12 mouse cellular contexts compared by ENCODE assay signal in the genomic region with DNA sequence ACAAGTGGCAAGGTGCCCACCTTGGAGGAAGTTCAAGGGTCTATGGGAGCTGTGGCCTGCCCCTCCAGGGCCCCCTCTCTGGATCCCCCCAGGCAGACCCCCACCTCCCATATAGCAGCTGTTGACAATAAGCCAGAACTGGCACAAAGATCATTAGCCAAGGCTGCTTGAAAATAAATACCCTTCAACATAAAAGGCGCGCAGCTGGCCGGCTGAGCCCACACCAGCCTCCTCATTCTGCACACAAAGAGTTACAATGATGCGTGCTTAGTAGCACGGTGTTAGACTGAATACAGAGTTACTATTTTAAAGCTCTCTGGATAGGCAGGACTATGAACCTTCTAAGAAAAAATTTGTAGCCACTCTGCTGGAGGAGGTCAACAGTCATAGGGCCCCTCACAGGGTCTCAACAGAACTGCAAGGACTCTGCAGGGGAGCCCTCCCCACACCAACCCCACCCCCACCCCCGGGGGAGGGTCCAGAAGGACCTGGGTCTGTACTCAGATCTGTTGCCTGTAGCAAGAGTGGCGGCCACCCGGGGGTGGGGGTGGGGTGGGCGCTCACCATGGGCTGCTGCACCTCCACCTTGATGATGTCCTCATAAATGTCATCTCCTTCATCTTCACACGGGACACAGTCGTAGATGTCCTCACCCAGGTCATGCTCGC. TPM values are rescaled to one million over a fixed set of nuclear protein-coding genes. Genes with fewer than 3 reads are reported as not detected.
A peak's percentile ranks its signal among the peaks of the same experiment; 100 is the strongest.
DNase-seq lines count a peak whose midpoint lies in the region; ATAC-seq and TF ChIP-seq lines count a peak whose summit lies in the region.
"Had no signal": no experiment of that assay in that cellular context is flagged by ENCODE, and none has a peak within 500 bp of the region (broad histone marks: within the 10 kb centered on the region; RNA-seq: fewer than 3 reads in every experiment).

No protein-coding gene starts in this region.

- H3K27me3 ChIP-seq in forebrain, embryonic 16.5 days (replicated peaks; ENCODE audit: control insufficient read depth, insufficient read depth, low read length) = no peaks in the 10 kb centered on the region
- no peaks in the 10 kb centered on the region for H3K27me3 ChIP-seq in limb, embryonic 13.5 days
- H3K27me3 ChIP-seq in neural tube, embryonic 15.5 days (replicated peaks) = no peaks in the 10 kb centered on the region
- no peaks in the 10 kb centered on the region for H3K27me3 ChIP-seq in liver, postnatal 0 days (ENCODE audit: insufficient read depth, low read length)
- H3K27me3 ChIP-seq: kidney, embryonic 15.5 days; Patski had no signal

- no peak for TF ChIP-seq EP300 in liver, postnatal 0 days (IDR thresholded peaks at IDR 0.05; ENCODE audit: low read depth)

- peak; percentile 91 for ATAC-seq in forebrain, embryonic 16.5 days
- ATAC-seq in limb, embryonic 13.5 days (ENCODE audit: low FRiP score, low read depth) = peak; percentile 75
- ATAC-seq in neural tube, embryonic 15.5 days (ENCODE audit: low FRiP score) = peak; percentile 58
- no peak for ATAC-seq in liver, postnatal 0 days
- ATAC-seq: CD4-positive, CD25-positive, alpha-beta regulatory T cell, adult 4 months; Patski had no signal

- peak; percentile 67 for DNase-seq in retina, postnatal 1 day
- no peak for DNase-seq in retina, embryonic 14.5 days (ENCODE audit: low spot score)
- DNase-seq in thymus, postnatal 0 days (ENCODE audit: low spot score) = no peak
- no peak for DNase-seq in right cerebral cortex, adult 18-20 months
- DNase-seq in liver, postnatal 0 days = no peak
- DNase-seq: lung, adult 2 months had no signal

- H3K4me1 ChIP-seq in forebrain, embryonic 16.5 days (replicated peaks; ENCODE audit: control insufficient read depth, insufficient read depth, low read length) = peaks cover 27% of the 10 kb centered on the region
- H3K4me1 ChIP-seq in limb, embryonic 13.5 days = peaks cover 32% of the 10 kb centered on the region
- peaks cover 24% of the 10 kb centered on the region for H3K4me1 ChIP-seq in neural tube, embryonic 15.5 days
- H3K4me1 ChIP-seq in liver, postnatal 0 days (ENCODE audit: insufficient read depth) = 0 out of 2 replicates have a peak, but pooled peaks cover 4% of the 10 kb centered on the region

- no peak overlapping the region; the same call in 1 of the 2 replicates for H3K9ac ChIP-seq in forebrain, embryonic 16.5 days (replicated peaks; ENCODE audit: low read depth, low read length)
- no peak overlapping the region for H3K9ac ChIP-seq in limb, embryonic 13.5 days
- H3K9ac ChIP-seq in neural tube, embryonic 15.5 days (replicated peaks) = no peak overlapping the region
- H3K9ac ChIP-seq in liver, postnatal 0 days (replicated peaks) = no peak overlapping the region
- H3K9ac ChIP-seq: kidney, embryonic 15.5 days had no signal

- TF ChIP-seq CTCF in liver, postnatal 0 days (IDR thresholded peaks at IDR 0.05; ENCODE audit: low read depth) = no peak

- peak overlapping the region; percentile 23; the same call in 1 of the 2 replicates for H3K4me2 ChIP-seq in forebrain, embryonic 16.5 days (ENCODE audit: low read length)
- H3K4me2 ChIP-seq in limb, embryonic 13.5 days (replicated peaks) = no peak overlapping the region
- peak overlapping the region; percentile 13; the same call in 1 of the 2 replicates for H3K4me2 ChIP-seq in neural tube, embryonic 15.5 days
- no peak overlapping the region for H3K4me2 ChIP-seq in liver, postnatal 0 days (ENCODE audit: low read depth, low read length)
- H3K4me2 ChIP-seq: kidney, embryonic 15.5 days had no signal

- no peaks in the 10 kb centered on the region for H3K9me3 ChIP-seq in forebrain, embryonic 16.5 days (ENCODE audit: control insufficient read depth, low read length)
- no peaks in the 10 kb centered on the region for H3K9me3 ChIP-seq in limb, embryonic 13.5 days
- H3K9me3 ChIP-seq in neural tube, embryonic 15.5 days (replicated peaks) = no peaks in the 10 kb centered on the region
- H3K9me3 ChIP-seq in liver, postnatal 0 days (ENCODE audit: low read length) = no peaks in the 10 kb centered on the region
- H3K9me3 ChIP-seq: kidney, embryonic 15.5 days had no signal

- 31% methylated on average over 12 of the region's 12 CpGs for WGBS in forebrain, embryonic 16.5 days
- 55% methylated on average over 12 of the region's 12 CpGs for WGBS in limb, embryonic 13.5 days
- WGBS in neural tube, embryonic 15.5 days = 26% methylated on average over 12 of the region's 12 CpGs
- 87% methylated on average over 12 of the region's 12 CpGs for WGBS in liver, postnatal 0 days (ENCODE audit: insufficient replicate concordance)

- no peak overlapping the region for H3K4me3 ChIP-seq in forebrain, embryonic 16.5 days (replicated peaks; ENCODE audit: low read length)
- no peak overlapping the region for H3K4me3 ChIP-seq in limb, embryonic 13.5 days
- no peak overlapping the region for H3K4me3 ChIP-seq in neural tube, embryonic 15.5 days (replicated peaks)
- H3K4me3 ChIP-seq in liver, postnatal 0 days (ENCODE audit: low read depth, low read length) = no peak overlapping the region
- H3K4me3 ChIP-seq: kidney, embryonic 15.5 days had no signal

- no peaks in the 10 kb centered on the region for H3K36me3 ChIP-seq in forebrain, embryonic 16.5 days (ENCODE audit: control insufficient read depth, insufficient read depth)
- peaks cover 11% of the 10 kb centered on the region; the same call in 1 of the 2 replicates for H3K36me3 ChIP-seq in limb, embryonic 13.5 days
- H3K36me3 ChIP-seq in neural tube, embryonic 15.5 days = no peaks in the 10 kb centered on the region
- H3K36me3 ChIP-seq in liver, postnatal 0 days (replicated peaks; ENCODE audit: insufficient read depth, low read length) = no peaks in the 10 kb centered on the region; the same call in 1 of the 2 replicates

- H3K27ac ChIP-seq in forebrain, embryonic 16.5 days (ENCODE audit: low read length) = peak overlapping the region; percentile 89
- peak overlapping the region; percentile 23; the same call in 1 of the 2 replicates for H3K27ac ChIP-seq in limb, embryonic 13.5 days
- H3K27ac ChIP-seq in neural tube, embryonic 15.5 days (replicated peaks) = peak overlapping the region; percentile 73
- H3K27ac ChIP-seq in liver, postnatal 0 days (ENCODE audit: low read depth) = no peak overlapping the region
- H3K27ac ChIP-seq: kidney, embryonic 15.5 days had no signal

RNA-seq across cellular contexts. Expression of gene Sardh, which starts 53.4 kb away (rescaled TPM):
- 4.1 and 5.8 TPM in 2 replicates for polyA plus RNA-seq in forebrain, embryonic 16.5 days (2015; fragmentation: Nextera tagmentation; extraction: Ambion mirVana)
- polyA plus RNA-seq in limb, embryonic 13.5 days (2015; fragmentation: Nextera tagmentation; extraction: Ambion mirVana) = 8.6 and 10.2 TPM in 2 replicates
- polyA plus RNA-seq in neural tube, embryonic 15.5 days (2015; fragmentation: Nextera tagmentation; extraction: Ambion mirVana) = 5.9 and 8.0 TPM in 2 replicates
- 3.2 and 3.6 TPM in 2 replicates for polyA plus RNA-seq in thymus, postnatal 0 days (2015; fragmentation: Nextera tagmentation; extraction: Ambion mirVana)
- 145 and 152 TPM in 2 replicates for polyA plus RNA-seq in liver, postnatal 0 days (2015; fragmentation: Nextera tagmentation; extraction: Ambion mirVana)

Comparison
In these comparisons a context has a peak if more than half of its experiments do, and no peak if none do; other contexts are left out.
1. H3K4me2 ChIP-seq: peak in forebrain, embryonic 16.5 days (single experiment) and neural tube, embryonic 15.5 days (single experiment); none in limb, embryonic 13.5 days (single experiment) and liver, postnatal 0 days (single experiment).
2. RNA of gene Sardh, which starts 53.4 kb away (polyA plus RNA-seq): 145 to 152 TPM in liver, postnatal 0 days; 8.6 to 10.2 TPM in limb, embryonic 13.5 days, 5.9 to 8.0 TPM in neural tube, embryonic 15.5 days, 4.1 to 5.8 TPM in forebrain, embryonic 16.5 days and 3.2 to 3.6 TPM in thymus, postnatal 0 days; every median in the first group is over 10 times any median in the second.